Mouse (Mus musculus): Measurements from ENCODE around the gene Tcf25.

DNA sequence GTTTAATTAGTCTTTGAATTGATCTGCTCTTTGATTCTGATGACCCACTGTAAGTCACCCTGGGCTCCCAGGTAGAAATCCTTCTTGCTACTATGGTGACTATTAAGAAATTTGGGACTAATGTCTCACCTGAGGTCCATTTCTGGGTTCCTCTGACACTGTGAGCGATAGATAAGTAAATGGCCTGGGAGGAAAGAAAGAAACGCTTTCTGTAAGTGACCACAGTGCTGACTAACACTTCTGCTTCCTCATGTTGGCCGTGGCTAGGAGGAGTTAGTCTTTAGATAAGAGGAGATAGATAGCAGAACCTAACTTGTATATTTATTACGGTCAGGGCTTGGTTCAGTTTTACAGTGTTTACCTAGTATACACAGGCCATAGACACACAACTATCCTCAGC lies 44.2 kb upstream of the Tcf25 start:
- TF ChIP-seq CTCF (IDR thresholded peaks at IDR 0.05; ENCODE audit: borderline replicate concordance, insufficient read depth, low read length) (no peak), POLR2A (IDR thresholded peaks at IDR 0.05; ENCODE audit: low read depth, low read length) (no peak)
